Mouse (Mus musculus) myocyte (in vitro differentiated cells): Measurements from ENCODE around the gene Chrm4. TPM values are rescaled to one million over a fixed set of nuclear protein-coding genes. Genes with fewer than 3 reads are reported as not detected.

Experiments used
- H3K27me3 ChIP-seq: one replicate; pipeline ENCODE4 v1.6.1; 2011; ENCODE audit not compliant: control insufficient read depth, insufficient read depth, insufficient read length
- H3K36me3 ChIP-seq: one replicate; pipeline ENCODE4 v1.6.1; 2011; ENCODE audit not compliant: control insufficient read depth, insufficient read depth
- H3K4me2 ChIP-seq: one replicate; pipeline ENCODE4 v1.6.1; 2011; ENCODE audit warnings: low read depth, control low read depth
- H3K4me3 ChIP-seq: one replicate; pipeline ENCODE4 v1.5.1; 2011; ENCODE audit warnings: mild to moderate bottlenecking, control low read depth, moderate library complexity
- H3K79me2 ChIP-seq: one replicate; pipeline ENCODE4 v1.6.1; 2011; ENCODE audit not compliant: control insufficient read depth, insufficient read depth
- H3ac ChIP-seq: one replicate; pipeline ENCODE4 v1.6.1; 2011; ENCODE audit not compliant: control insufficient read depth, insufficient read length
- CEBPB ChIP-seq: IDR thresholded peaks from 2 replicates; pipeline ENCODE4 v1.6.1; 2011; ENCODE audit warnings: mild to moderate bottlenecking, moderate library complexity; ENCODE audit not compliant: poor library complexity, insufficient read depth, severe bottlenecking
- E2F4 ChIP-seq: IDR thresholded peaks from one replicate; pipeline ENCODE4 v1.6.1; 2011; ENCODE audit warnings: mild to moderate bottlenecking, control low read depth, moderate library complexity; ENCODE audit not compliant: insufficient read depth
- MAX ChIP-seq: IDR thresholded peaks from one replicate; pipeline ENCODE4 v1.6.1; 2011; ENCODE audit warnings: low read depth, mild to moderate bottlenecking, control low read depth
- MYOD1 ChIP-seq, 3 experiments: IDR thresholded peaks; one replicate each; pipeline ENCODE4 v1.6.1; 2011; ENCODE audit warnings: control low read depth in 2 of 3, low read depth in 2 of 3, mild to moderate bottlenecking in 2 of 3, moderate library complexity in 1 of 3; ENCODE audit not compliant: insufficient read length in 2 of 3, control insufficient read depth in 1 of 3
- MYOG ChIP-seq, 3 experiments: IDR thresholded peaks; one replicate each; pipeline ENCODE4 v1.6.1; 2011; ENCODE audit warnings: control low read depth in 2 of 3, low read depth in 2 of 3, mild to moderate bottlenecking in 2 of 3; ENCODE audit not compliant: insufficient read length in 2 of 3, control insufficient read depth in 1 of 3, insufficient read depth in 1 of 3
- POLR2A ChIP-seq: IDR thresholded peaks from one replicate; pipeline ENCODE4 v1.6.1; 2011; ENCODE audit warnings: low read depth, mild to moderate bottlenecking, control low read depth, moderate library complexity; ENCODE audit not compliant: insufficient read length
- POLR2AphosphoS2 ChIP-seq: IDR thresholded peaks from one replicate; pipeline ENCODE4 v1.6.1; 2011; ENCODE audit warnings: low read depth, control low read depth; ENCODE audit not compliant: insufficient read length
- REST ChIP-seq: IDR thresholded peaks from one replicate; pipeline ENCODE4 v1.6.1; 2011; ENCODE audit warnings: mild to moderate bottlenecking, control low read depth, moderate library complexity; ENCODE audit not compliant: insufficient read depth, insufficient read length
- SRF ChIP-seq: IDR thresholded peaks from one replicate; pipeline ENCODE4 v1.6.1; 2011; ENCODE audit warnings: low read depth; ENCODE audit not compliant: control insufficient read depth, insufficient read length
- TCF12 ChIP-seq: IDR thresholded peaks from one replicate; pipeline ENCODE4 v1.6.1; 2011; ENCODE audit warnings: mild to moderate bottlenecking, control low read depth; ENCODE audit not compliant: poor library complexity, insufficient read depth, severe bottlenecking
- TCF3 ChIP-seq: IDR thresholded peaks from one replicate; pipeline ENCODE4 v1.6.1; 2011; ENCODE audit warnings: low read depth, control low read depth; ENCODE audit not compliant: insufficient read length
- USF1 ChIP-seq: IDR thresholded peaks from one replicate; pipeline ENCODE4 v1.6.1; 2011; ENCODE audit warnings: low read depth, mild to moderate bottlenecking, control low read depth, moderate library complexity
- polyA plus RNA-seq: library from polyadenylated mRNA; unstranded; fragments of >200 nt; fragmentation: generic; extraction: Trizol; gene quantifications from one replicate; pipeline ENCODE4 v1.2.1, GENCODE M21; 2012; ENCODE audit warnings: missing spikeins

Chrm4 gene
- polyA plus RNA-seq, 1 experiment: 0.64 TPM

DNA sequence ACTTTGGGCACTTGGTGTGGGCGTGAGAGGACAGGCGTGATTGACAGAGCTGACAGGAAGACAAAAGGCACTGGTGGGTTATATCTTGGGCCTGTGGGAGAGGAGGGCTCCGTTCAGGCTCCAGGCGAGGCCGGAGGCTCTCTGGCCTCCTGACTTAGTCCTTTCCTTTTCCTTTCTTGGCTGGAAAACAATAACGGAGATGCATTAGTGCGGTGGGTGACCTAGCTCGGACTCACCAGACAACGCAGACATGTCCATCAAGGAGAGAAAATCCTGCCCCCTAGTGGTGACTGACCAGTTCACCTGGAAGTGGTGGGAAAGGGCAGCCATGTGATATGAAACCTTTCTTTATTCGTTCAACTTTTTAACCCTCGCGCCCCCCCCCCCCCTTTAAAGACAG is 2.9 kb downstream of the Chrm4 start:
- Histone ChIP-seq H3K4me3 (no peak overlapping the region), H3K36me3 (no peaks in the 10 kb centered on the region), H3ac (no peak overlapping the region), H3K79me2 (no peaks in the 10 kb centered on the region), H3K4me2 (no peak overlapping the region), H3K27me3 (no peaks in the 10 kb centered on the region)
- TF ChIP-seq POLR2AphosphoS2 (no peak), MYOD1 (IDR thresholded peaks at IDR 0.05; ENCODE audit: control insufficient read depth in 1 of 3, insufficient read length in 2 of 3, low read depth in 2 of 3) (no peak), MYOG (IDR thresholded peaks at IDR 0.05; ENCODE audit: control insufficient read depth in 1 of 3, insufficient read depth in 1 of 3, insufficient read length in 2 of 3, low read depth in 2 of 3) (no peak), MAX (no peak), TCF3 (no peak), SRF (no peak), POLR2A (no peak), TCF12 (no peak), REST (no peak), USF1 (no peak), CEBPB (no peak), E2F4 (no peak)

DNA sequence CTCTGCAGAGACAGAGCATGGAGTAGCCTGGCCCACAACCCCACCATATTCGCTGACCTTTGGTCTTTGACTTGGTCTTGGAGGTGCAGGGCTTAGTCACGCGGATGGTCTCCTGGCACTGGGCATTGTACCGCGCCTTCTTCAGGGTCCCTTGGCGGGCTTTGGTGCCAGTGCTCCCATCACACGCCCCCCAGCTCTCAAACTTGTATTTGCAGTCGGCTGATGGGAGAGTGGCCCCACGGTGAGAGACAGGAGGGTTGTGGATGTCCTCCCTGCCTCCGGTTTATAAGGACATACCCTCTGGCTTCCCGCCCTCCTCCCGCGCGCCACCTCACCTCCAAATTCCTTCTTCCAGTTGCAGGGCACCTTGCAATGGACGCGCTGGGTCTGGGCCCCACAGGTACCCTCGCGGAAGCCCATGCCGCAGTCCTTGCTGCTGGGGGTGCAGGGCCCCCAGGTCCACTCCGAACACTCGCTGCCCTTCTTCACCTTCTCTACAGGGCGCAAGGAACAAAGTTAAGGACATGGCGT is 3.8 kb downstream of the Chrm4 start:
- Histone ChIP-seq H3K36me3 (no peaks in the 10 kb centered on the region), H3K79me2 (no peaks in the 10 kb centered on the region), H3K4me3 (no peak overlapping the region), H3K27me3 (no peaks in the 10 kb centered on the region), H3ac (no peak overlapping the region), H3K4me2 (no peak overlapping the region)
- TF ChIP-seq MYOD1 (IDR thresholded peaks at IDR 0.05; ENCODE audit: control insufficient read depth in 1 of 3, insufficient read length in 2 of 3, low read depth in 2 of 3) (no peak), TCF12 (no peak), MYOG (IDR thresholded peaks at IDR 0.05; ENCODE audit: control insufficient read depth in 1 of 3, insufficient read depth in 1 of 3, insufficient read length in 2 of 3, low read depth in 2 of 3) (no peak), USF1 (no peak), POLR2A (no peak), MAX (no peak), REST (no peak), TCF3 (no peak), POLR2AphosphoS2 (no peak), CEBPB (no peak), SRF (no peak), E2F4 (no peak)

DNA sequence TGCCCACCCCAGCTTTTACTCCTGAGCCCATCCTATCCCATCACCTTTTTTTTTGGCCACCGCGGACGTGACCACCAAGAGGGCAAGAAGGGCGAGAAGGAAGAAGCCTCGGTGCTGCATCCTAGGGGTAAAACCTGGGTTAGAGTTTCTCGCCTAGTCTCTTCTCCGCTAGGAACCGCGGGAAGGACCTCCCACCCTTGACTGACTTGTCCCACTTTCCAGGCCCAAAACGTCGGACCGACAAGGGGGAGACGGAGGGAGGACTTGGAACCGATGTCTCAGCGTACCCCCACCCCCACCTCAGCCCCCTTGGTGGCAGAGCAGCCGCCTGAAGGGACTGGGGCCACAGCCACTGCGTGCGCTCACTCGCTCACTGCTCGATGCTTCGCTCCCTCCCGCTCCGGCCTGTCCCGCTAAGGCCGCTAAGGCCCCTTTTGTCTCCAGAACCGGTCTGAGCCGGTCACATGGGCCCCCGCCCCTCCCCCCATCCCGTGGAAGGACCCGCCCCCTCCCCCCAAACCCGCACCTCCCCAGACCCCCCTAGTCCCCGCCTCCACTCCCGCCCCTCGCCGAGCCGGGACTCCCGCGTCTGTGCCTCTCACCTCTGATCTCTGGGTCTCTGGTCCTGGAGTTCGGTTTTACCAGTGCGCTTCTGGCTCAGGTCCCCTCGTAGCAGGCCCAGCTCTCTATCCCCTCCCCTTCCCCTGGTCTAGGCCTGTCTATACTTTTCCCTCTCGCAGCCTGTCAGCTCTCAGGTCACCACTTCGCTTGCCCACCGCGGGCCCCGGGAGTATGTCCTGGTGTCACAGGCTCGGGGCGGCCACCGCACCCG is 4.5 kb downstream of the Chrm4 start:
- Histone ChIP-seq H3K4me3 (no peak overlapping the region), H3K4me2 (no peak overlapping the region), H3ac (no peak overlapping the region), H3K27me3 (no peaks in the 10 kb centered on the region), H3K79me2 (no peaks in the 10 kb centered on the region), H3K36me3 (no peaks in the 10 kb centered on the region)
- no peak for TF ChIP-seq SRF
- peak; percentile 53 for TF ChIP-seq POLR2AphosphoS2
- TF ChIP-seq USF1: no peak

DNA sequence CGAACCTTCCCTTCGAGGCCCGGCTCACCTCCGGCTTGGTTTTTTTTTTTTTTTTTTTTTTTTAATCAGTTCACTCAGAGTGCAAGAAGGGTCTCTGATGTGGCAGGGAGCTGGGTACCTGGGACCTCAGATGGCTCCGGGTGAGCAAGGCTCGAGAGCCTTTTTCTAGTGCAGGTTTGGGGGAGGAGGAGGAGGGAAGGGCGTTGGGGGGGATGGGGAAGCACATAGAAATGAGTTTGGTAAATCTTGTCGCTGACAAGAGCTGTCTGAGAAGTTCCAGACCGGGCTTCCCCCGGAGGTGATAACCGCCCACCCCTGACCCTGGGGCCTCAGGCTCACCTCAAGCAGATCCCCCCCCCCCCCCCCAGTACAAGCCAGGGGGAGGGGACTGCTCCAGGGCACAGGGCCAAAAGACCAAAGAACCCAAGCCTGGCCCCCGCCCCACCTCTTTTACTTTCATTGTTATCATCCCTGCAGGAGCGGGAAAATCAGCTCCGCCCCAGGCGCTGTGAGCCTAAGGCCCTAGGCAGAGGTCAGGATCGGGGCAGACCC is 5.2 kb downstream of the Chrm4 start, which contains the start of gene Mdk:
Gene Mdk (minus strand): TSS at position 138 of the 552 bp plus-strand sequence.
- H3K4me2 ChIP-seq: no peak within 1 kb of the TSS
- H3K79me2 ChIP-seq: no peaks in the 10 kb centered on the region
- H3ac ChIP-seq: no peak within 1 kb of the TSS
- TF ChIP-seq POLR2A: no peak
- TF ChIP-seq MYOG (IDR thresholded peaks at IDR 0.05; ENCODE audit: control insufficient read depth in 1 of 3, insufficient read depth in 1 of 3, insufficient read length in 2 of 3, low read depth in 2 of 3): no peak
- TF ChIP-seq MYOD1 (IDR thresholded peaks at IDR 0.05; ENCODE audit: control insufficient read depth in 1 of 3, insufficient read length in 2 of 3, low read depth in 2 of 3): no peak
- TF ChIP-seq POLR2AphosphoS2: no peak
- TF ChIP-seq REST: no peak
- TF ChIP-seq TCF12: no peak
- no peak for TF ChIP-seq MAX
- peaks cover 4% of the 10 kb centered on the region for H3K36me3 ChIP-seq
- H3K27me3 ChIP-seq: no peaks in the 10 kb centered on the region
- no peak within 1 kb of the TSS for H3K4me3 ChIP-seq
